Mouse (Mus musculus) forebrain, embryonic 16.5 days (tissue): ENCODE data around the gene Cpa5. TPM values are rescaled to one million over a fixed set of nuclear protein-coding genes. Genes with fewer than 3 reads are reported as not detected.
A peak's percentile ranks its signal among the peaks of the same experiment; 100 is the strongest.

Source experiments
- ATAC-seq: fragments of 200-750 bp; cut with Nextera tagmentation; 2 replicates; pipeline ENCODE4 v1.8.0; 2017; ENCODE audit warnings: mild to moderate bottlenecking, moderate library complexity
- H3K27ac ChIP-seq: fragments of 300-500 bp; sonication (generic); 2 replicates; pipeline ENCODE4 v1.5.1; 2014; ENCODE audit warnings: low read length, control low read depth
- H3K27me3 ChIP-seq: fragments of 300-500 bp; sonication (generic); replicated peaks from 2 replicates; pipeline ENCODE4 v1.6.1; 2014; ENCODE audit warnings: low read length; ENCODE audit not compliant: control insufficient read depth, insufficient read depth
- H3K36me3 ChIP-seq: fragments of 300-500 bp; sonication (generic); 2 replicates; pipeline ENCODE4 v1.6.1; 2014; ENCODE audit not compliant: control insufficient read depth, insufficient read depth
- H3K4me1 ChIP-seq: fragments of 300-500 bp; sonication (generic); replicated peaks from 2 replicates; pipeline ENCODE4 v1.6.1; 2014; ENCODE audit warnings: low read length; ENCODE audit not compliant: control insufficient read depth, insufficient read depth
- H3K4me2 ChIP-seq: fragments of 300-500 bp; sonication (generic); 2 replicates; pipeline ENCODE4 v1.6.1; 2014; ENCODE audit warnings: mild to moderate bottlenecking, low read length, control low read depth
- H3K4me3 ChIP-seq: fragments of 300-500 bp; sonication (generic); replicated peaks from 2 replicates; pipeline ENCODE4 v1.5.1; 2014; ENCODE audit warnings: mild to moderate bottlenecking, low read length, control low read depth
- H3K9ac ChIP-seq: fragments of 300-500 bp; sonication (generic); replicated peaks from 2 replicates; pipeline ENCODE4 v1.6.1; 2014; ENCODE audit warnings: low read depth, low read length, control low read depth
- H3K9me3 ChIP-seq: fragments of 300-500 bp; sonication (generic); 2 replicates; pipeline ENCODE4 v1.6.1; 2016; ENCODE audit warnings: low read length; ENCODE audit not compliant: control insufficient read depth
- WGBS: fragments of 180-500 bp; shearing (Covaris S2); extraction: QIAGEN DNeasy Blood & Tissue Kit; methylation state at CpG from one replicate; pipeline ENCODE4 v1.1.7; 2014; 5-methylcytosine and 5-hydroxymethylcytosine counted together
- polyA plus RNA-seq: library from polyadenylated mRNA; unstranded; fragments of >200 nt; fragmentation: Nextera tagmentation; extraction: Ambion mirVana; gene quantifications from 2 replicates; pipeline ENCODE4 v1.2.1, GENCODE M21; 2015

Gene Cpa5
- polyA plus RNA-seq, 1 experiment from 2014 or later = not detected

DNA sequence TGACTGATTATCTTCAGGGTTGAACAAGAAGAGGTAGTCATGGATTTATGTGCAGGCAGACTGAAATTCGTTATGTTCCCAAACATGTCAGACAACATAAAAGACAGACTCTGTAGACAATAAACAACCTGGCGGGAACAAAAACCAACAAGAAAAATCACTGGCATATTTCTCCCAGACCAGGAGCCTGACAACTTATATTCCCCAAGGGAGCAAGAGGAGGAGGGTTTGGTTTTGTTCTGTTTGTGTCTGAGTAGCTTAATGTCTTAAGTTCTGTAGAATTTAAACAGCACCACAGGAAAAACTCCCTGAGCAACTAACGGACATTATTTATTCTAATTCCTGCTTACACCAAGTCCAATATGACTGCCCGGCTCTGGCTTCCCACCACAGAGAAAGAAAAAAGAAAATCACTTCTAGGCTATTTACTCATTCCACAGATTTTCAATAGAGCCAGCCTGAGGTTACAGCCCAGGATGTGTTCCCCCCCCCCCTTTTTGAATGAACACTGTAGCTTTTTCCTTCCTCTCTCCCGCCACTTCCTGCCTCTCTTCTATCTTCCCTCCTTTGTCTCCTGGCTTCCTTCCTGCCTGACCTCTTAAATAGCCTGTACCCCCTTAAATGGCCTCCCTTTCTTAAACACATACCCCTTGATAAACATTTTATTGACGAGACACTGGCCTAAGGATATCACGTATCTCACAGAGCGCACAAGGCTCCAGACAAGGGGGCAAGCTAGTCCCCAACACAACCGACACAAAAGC is 41.8 kb downstream of the Cpa5 start:
- no peak overlapping the region for H3K4me3 ChIP-seq
- ATAC-seq = no peak
- H3K9me3 ChIP-seq = no peaks in the 10 kb centered on the region
- peaks cover 47% of the 10 kb centered on the region for H3K4me1 ChIP-seq
- no peak overlapping the region for H3K4me2 ChIP-seq
- no peaks in the 10 kb centered on the region for H3K27me3 ChIP-seq
- H3K9ac ChIP-seq = no peak overlapping the region
- WGBS = 36% methylated on average over 9 of the region's 9 CpGs
- H3K36me3 ChIP-seq = no peaks in the 10 kb centered on the region
- peak overlapping the region; percentile 77 for H3K27ac ChIP-seq

DNA sequence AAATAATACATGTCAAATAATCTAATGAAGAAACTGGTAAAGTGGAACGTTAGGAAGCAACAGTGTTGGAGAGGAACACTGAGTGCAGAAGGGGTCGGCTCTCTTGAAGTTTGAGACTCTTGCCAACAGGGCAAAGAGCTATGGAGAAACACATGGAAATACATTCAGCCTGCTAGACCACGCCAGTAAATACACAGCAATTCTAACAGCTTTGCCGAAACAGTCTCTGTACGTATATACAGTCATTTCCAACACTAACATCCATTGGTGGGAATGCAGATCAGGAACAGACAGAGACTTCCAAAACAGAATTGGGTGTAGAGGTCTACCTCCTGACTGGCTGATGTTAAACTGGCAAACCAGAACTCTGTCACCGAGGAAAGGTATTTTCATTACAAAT is 42.7 kb downstream of the Cpa5 start:
- H3K4me2 ChIP-seq = no peak overlapping the region
- 47% methylated on average over 6 of the region's 6 CpGs for WGBS
- H3K4me1 ChIP-seq = peaks cover 47% of the 10 kb centered on the region
- H3K27ac ChIP-seq = peak overlapping the region; percentile 77
- ATAC-seq = no peak
- no peak overlapping the region for H3K4me3 ChIP-seq
- H3K27me3 ChIP-seq = no peaks in the 10 kb centered on the region
- no peak overlapping the region for H3K9ac ChIP-seq
- H3K36me3 ChIP-seq = no peaks in the 10 kb centered on the region
- no peaks in the 10 kb centered on the region for H3K9me3 ChIP-seq

DNA sequence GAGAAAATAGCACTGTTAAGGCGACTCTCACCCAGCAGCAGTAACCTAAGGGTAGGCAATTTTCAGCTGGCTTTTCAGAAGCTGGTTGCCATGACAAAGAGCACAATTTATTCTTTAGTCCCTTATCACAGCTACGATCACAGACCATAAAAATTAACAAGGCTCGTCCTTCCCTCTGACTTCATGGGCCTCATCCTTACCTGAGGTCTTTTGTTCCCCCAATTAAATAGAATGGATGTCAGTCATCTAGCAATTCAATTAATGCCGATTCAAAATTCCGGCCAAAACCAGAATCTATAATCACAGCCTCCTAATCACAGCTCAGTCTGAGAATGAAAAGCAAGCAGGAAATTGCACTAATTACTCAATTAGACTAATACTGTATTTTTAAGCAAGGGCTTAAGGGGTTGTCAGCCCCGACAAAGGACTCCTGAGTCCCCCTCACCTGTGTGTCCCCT is 43.6 kb downstream of the Cpa5 start:
- no peaks in the 10 kb centered on the region for H3K9me3 ChIP-seq
- peak; percentile 69 for ATAC-seq
- H3K4me1 ChIP-seq = peaks cover 46% of the 10 kb centered on the region

DNA sequence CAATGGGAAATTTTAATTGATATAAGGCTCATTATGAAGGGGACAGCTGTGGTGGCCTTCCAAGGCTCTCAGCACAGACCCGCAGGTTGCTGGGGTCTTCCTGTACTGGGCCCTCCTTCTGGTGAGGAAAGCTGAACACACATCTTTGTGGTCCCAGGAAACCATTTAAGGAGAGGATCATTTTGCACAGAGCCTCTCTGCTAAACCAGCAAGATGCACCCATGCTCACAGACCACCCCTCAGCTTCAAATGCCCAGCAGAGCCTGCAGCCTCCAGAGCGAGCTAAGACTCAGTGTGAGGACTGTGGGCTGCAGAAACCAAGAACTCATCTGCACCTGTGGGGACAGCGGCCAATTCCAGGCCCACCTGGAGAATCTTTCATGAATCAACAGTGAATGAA is 44.1 kb downstream of the Cpa5 start:
- peak overlapping the region; percentile 22 for H3K9ac ChIP-seq

More for the DNA sequence above, 43.6 kb downstream of the Cpa5 start:
- H3K36me3 ChIP-seq = no peaks in the 10 kb centered on the region
- H3K9ac ChIP-seq = peak overlapping the region; percentile 22; the same call in 1 of the 2 replicates
- peak overlapping the region; percentile 77 for H3K27ac ChIP-seq
- no peak overlapping the region for H3K4me3 ChIP-seq
- no peak overlapping the region for H3K4me2 ChIP-seq
- no peaks in the 10 kb centered on the region for H3K27me3 ChIP-seq
- 8% methylated on average over 6 of the region's 6 CpGs for WGBS

DNA sequence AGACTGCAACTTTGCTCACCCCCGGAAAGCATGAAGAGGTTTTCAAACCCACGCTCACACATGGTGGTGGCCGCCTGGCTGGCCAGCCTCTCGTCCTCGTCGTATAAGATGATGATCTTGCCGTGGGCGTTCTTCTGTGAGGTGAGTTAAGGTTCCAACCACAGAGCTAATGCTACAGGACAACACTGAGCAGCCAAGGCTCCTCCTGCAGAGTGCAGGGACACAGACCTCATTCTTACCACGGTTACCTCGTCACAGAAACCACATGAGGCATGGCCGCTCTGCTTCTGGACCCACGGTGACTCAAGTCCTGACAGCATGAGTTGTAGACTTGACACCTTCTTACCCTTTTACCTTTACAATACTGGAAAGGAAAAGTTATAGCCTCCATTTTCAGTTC is 46.5 kb downstream of the Cpa5 start:
- Histone ChIP-seq H3K4me2 (no peak overlapping the region), H3K27me3 (no peaks in the 10 kb centered on the region), H3K9me3 (no peaks in the 10 kb centered on the region), H3K36me3 (no peaks in the 10 kb centered on the region), H3K9ac (no peak overlapping the region), H3K4me1 (peaks cover 39% of the 10 kb centered on the region), H3K4me3 (no peak overlapping the region), H3K27ac (no peak overlapping the region)
- no peak for ATAC-seq
- WGBS = 95% methylated on average over 12 of the region's 12 CpGs

More for the DNA sequence above, 44.1 kb downstream of the Cpa5 start:
- WGBS = 29% methylated on average over 3 of the region's 3 CpGs
- peak overlapping the region; percentile 77 for H3K27ac ChIP-seq
- H3K4me2 ChIP-seq = no peak overlapping the region
- no peaks in the 10 kb centered on the region for H3K27me3 ChIP-seq
- H3K36me3 ChIP-seq = no peaks in the 10 kb centered on the region
- peak; percentile 34 for ATAC-seq
- H3K9me3 ChIP-seq = no peaks in the 10 kb centered on the region
- no peak overlapping the region for H3K4me3 ChIP-seq
- peaks cover 41% of the 10 kb centered on the region for H3K4me1 ChIP-seq

DNA sequence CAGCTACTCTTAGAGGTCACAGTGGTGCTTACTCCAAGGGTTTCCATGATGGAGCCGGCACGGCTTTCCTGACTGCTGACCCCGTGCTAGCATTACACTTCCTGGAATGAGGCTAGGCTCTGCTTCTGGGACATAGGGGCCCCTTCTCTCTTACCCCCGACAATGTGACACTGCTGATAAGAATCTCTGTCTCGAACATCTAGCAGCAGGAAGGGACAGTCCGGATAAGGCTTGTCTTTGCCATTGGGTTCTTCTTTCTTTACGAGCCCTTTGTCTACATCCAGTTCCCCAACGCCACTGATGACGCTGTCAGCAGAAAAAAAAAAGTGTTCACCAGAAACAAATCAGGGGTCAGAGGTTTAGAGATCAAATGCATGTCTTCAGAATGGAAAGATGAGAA is 47.8 kb downstream of the Cpa5 start:
- H3K9me3 ChIP-seq = no peaks in the 10 kb centered on the region
- H3K4me3 ChIP-seq = no peak overlapping the region
- 91% methylated on average over 9 of the region's 9 CpGs for WGBS
- peaks cover 26% of the 10 kb centered on the region for H3K4me1 ChIP-seq
- H3K27me3 ChIP-seq = no peaks in the 10 kb centered on the region
- H3K4me2 ChIP-seq = no peak overlapping the region
- no peak overlapping the region for H3K27ac ChIP-seq
- H3K9ac ChIP-seq = no peak overlapping the region
- no peak for ATAC-seq
- no peaks in the 10 kb centered on the region for H3K36me3 ChIP-seq

DNA sequence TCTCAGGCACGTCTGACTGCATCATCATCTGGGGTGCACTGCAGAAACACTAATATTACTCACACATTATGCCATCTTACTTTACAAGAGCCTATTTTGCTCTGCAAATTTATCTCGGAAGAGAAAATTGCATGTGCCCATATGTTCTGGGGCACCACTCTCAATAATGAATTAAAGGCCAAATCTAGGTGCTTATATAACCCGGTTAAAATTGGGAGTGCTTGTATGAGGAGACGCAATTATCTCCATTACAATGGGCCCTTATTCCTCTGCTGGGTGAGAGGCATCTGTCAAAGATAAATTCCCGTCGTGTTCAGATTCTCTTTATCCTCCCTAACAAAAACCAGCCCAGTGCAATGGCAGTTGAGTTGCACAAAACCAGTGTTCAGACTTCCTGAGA is 54.0 kb downstream of the Cpa5 start:
- ATAC-seq = no peak
- Histone ChIP-seq H3K4me1 (peaks cover 5% of the 10 kb centered on the region; the same call in 1 of the 2 replicates), H3K27me3 (no peaks in the 10 kb centered on the region), H3K9me3 (no peaks in the 10 kb centered on the region), H3K4me3 (no peak overlapping the region), H3K4me2 (no peak overlapping the region), H3K36me3 (no peaks in the 10 kb centered on the region), H3K9ac (no peak overlapping the region), H3K27ac (no peak overlapping the region; the same call in 1 of the 2 replicates)
- 19% methylated on average over 6 of the region's 6 CpGs for WGBS

DNA sequence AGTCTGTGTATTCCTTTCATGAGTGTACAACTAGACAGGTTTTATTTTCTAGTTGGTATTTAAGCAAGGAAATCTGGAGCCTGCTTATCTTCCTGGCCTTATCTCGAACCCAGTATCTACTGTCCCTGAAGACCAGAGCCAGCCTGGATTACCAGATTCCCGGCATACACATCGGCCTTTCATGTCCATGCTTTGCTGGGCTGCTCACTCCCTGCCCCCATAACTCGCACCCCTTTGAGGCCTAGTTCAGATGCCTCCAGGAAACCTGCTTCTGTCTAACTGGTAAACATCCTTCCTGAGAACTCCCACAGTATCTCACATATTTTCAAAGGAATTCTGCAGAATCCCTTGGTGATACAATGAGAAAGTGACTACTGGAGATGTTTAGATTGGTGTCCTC is 54.5 kb downstream of the Cpa5 start:
- 58% methylated on average over 4 of the region's 4 CpGs for WGBS
- H3K9me3 ChIP-seq = no peaks in the 10 kb centered on the region
- no peaks in the 10 kb centered on the region for H3K27me3 ChIP-seq
- peaks cover 5% of the 10 kb centered on the region; the same call in 1 of the 2 replicates for H3K4me1 ChIP-seq
- no peak for ATAC-seq
- H3K9ac ChIP-seq = no peak overlapping the region
- H3K4me2 ChIP-seq = no peak overlapping the region
- no peak overlapping the region for H3K4me3 ChIP-seq
- no peaks in the 10 kb centered on the region for H3K36me3 ChIP-seq
- H3K27ac ChIP-seq = no peak overlapping the region; the same call in 1 of the 2 replicates

DNA sequence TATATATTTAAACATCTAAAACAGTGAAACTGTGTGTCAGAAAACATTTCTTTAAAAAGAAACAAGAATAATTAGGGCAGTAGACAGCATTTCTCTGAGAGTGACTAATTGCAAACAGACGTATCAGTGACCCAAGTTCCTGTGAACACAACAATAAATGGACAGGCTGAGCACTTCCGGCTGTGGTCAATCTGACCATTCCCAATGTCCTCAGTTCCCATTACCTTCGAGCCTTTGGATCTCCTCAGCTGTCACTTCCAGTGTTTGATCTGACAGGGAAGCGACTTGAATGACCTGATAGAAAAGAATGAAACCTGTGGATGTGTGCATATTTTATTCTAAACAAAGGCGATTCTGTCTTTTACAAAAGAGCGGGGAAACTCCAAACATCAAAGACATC is 55.2 kb downstream of the Cpa5 start:
- ATAC-seq = no peak
- Histone ChIP-seq H3K36me3 (no peaks in the 10 kb centered on the region), H3K4me2 (no peak overlapping the region), H3K4me3 (no peak overlapping the region), H3K4me1 (peaks cover 5% of the 10 kb centered on the region; the same call in 1 of the 2 replicates), H3K9me3 (no peaks in the 10 kb centered on the region), H3K27me3 (no peaks in the 10 kb centered on the region), H3K27ac (no peak overlapping the region), H3K9ac (no peak overlapping the region)
- 50% methylated on average over 6 of the region's 6 CpGs for WGBS
